Mouse (Mus musculus) midbrain, embryonic 14.5 days (tissue): Measurements from ENCODE around the gene Afap1. TPM values are rescaled to one million over a fixed set of nuclear protein-coding genes. Genes with fewer than 3 reads are reported as not detected.

Experiments
- ATAC-seq: fragments of 200-750 bp; cut with Nextera tagmentation; 2 replicates; pipeline ENCODE4 v1.8.0; 2017; ENCODE audit warnings: moderate number of reproducible peaks, moderate library complexity; ENCODE audit not compliant: low FRiP score, low TSS enrichment
- DNase-seq: peaks from one replicate; pipeline ENCODE4 v3.0.0-alpha.2; 2015
- H3K27ac ChIP-seq: fragments of 300-500 bp; sonication (generic); replicated peaks from 2 replicates; pipeline ENCODE4 v1.5.1; 2014; ENCODE audit warnings: mild to moderate bottlenecking, low read depth, low read length, moderate library complexity
- H3K27me3 ChIP-seq: fragments of 300-500 bp; sonication (generic); 2 replicates; pipeline ENCODE4 v1.6.1; 2014; ENCODE audit warnings: low read length, control low read depth, mixed read lengths; ENCODE audit not compliant: control insufficient read depth, insufficient read depth
- H3K36me3 ChIP-seq: fragments of 300-500 bp; sonication (generic); 2 replicates; pipeline ENCODE4 v1.6.1; 2014; ENCODE audit warnings: low read length, control low read depth; ENCODE audit not compliant: control insufficient read depth, insufficient read depth
- H3K4me1 ChIP-seq: fragments of 300-500 bp; sonication (generic); 2 replicates; pipeline ENCODE4 v1.6.1; 2014; ENCODE audit warnings: mild to moderate bottlenecking, antibody characterized with exemption, low read length, control low read depth; ENCODE audit not compliant: control insufficient read depth, insufficient read depth
- H3K4me2 ChIP-seq: fragments of 300-500 bp; sonication (generic); 2 replicates; pipeline ENCODE4 v1.6.1; 2014; ENCODE audit warnings: mild to moderate bottlenecking, low read length, moderate library complexity
- H3K4me3 ChIP-seq: fragments of 300-500 bp; sonication (generic); replicated peaks from 2 replicates; pipeline ENCODE4 v1.5.1; 2014; ENCODE audit warnings: low read depth, low read length
- H3K9ac ChIP-seq: fragments of 300-500 bp; sonication (generic); replicated peaks from 2 replicates; pipeline ENCODE4 v1.6.1; 2014; ENCODE audit warnings: mild to moderate bottlenecking, low read length, moderate library complexity
- H3K9me3 ChIP-seq: fragments of 300-500 bp; sonication (generic); 2 replicates; pipeline ENCODE4 v1.6.1; 2016; ENCODE audit warnings: low read length, control low read depth, mixed read lengths; ENCODE audit not compliant: control insufficient read depth
- WGBS: fragments of 180-500 bp; shearing (Covaris S2); extraction: QIAGEN DNeasy Blood & Tissue Kit; methylation state at CpG from one replicate; pipeline ENCODE4 v1.1.7; 2014; 5-methylcytosine and 5-hydroxymethylcytosine counted together
- polyA plus RNA-seq: library from polyadenylated mRNA; unstranded; fragments of >200 nt; fragmentation: Nextera tagmentation; extraction: Ambion mirVana; gene quantifications from 2 replicates; pipeline ENCODE4 v1.2.1, GENCODE M21; 2014

The Afap1 gene
- polyA plus RNA-seq, 1 experiment from 2014 or later: 81.8 TPM

- no peak overlapping the region for H3K9ac ChIP-seq
- 72% methylated on average over 10 of the region's 10 CpGs for WGBS
- DNase-seq (no peak), ATAC-seq (no peak)
- H3K9me3 ChIP-seq: no peaks in the 10 kb centered on the region
- H3K4me1 ChIP-seq: peaks cover 21% of the 10 kb centered on the region
- H3K36me3 ChIP-seq: peaks cover 13% of the 10 kb centered on the region; the same call in 1 of the 2 replicates
- no peak overlapping the region; the same call in 1 of the 2 replicates for H3K27ac ChIP-seq
- H3K27me3 ChIP-seq: no peaks in the 10 kb centered on the region
- no peak overlapping the region for H3K4me2 ChIP-seq
- H3K4me3 ChIP-seq: no peak overlapping the region
Measured at GRCm38 (mm10) chr5:35933059-35933458, 39.9 kb downstream of the Afap1 start.

- ATAC-seq (no peak), DNase-seq (no peak)
- peaks cover 13% of the 10 kb centered on the region; the same call in 1 of the 2 replicates for H3K36me3 ChIP-seq
- H3K9ac ChIP-seq: no peak overlapping the region
- peaks cover 21% of the 10 kb centered on the region for H3K4me1 ChIP-seq
- H3K9me3 ChIP-seq: no peaks in the 10 kb centered on the region
- H3K27me3 ChIP-seq: no peaks in the 10 kb centered on the region
- WGBS: 87% methylated on average over 7 of the region's 7 CpGs
- no peak overlapping the region for H3K27ac ChIP-seq
- H3K4me3 ChIP-seq: no peak overlapping the region
- no peak overlapping the region for H3K4me2 ChIP-seq
Measured at GRCm38 (mm10) chr5:35935939-35936338, 42.8 kb downstream of the Afap1 start.

GRCm38 (mm10) chr5:35938249-35939223 lies 45.4 kb downstream of the Afap1 start:
- no peak overlapping the region for H3K27ac ChIP-seq
- DNase-seq: no peak
- peaks cover 9% of the 10 kb centered on the region; the same call in 1 of the 2 replicates for H3K4me1 ChIP-seq
- no peak for ATAC-seq
- WGBS: 72% methylated on average over 10 of the region's 10 CpGs
- no peaks in the 10 kb centered on the region for H3K9me3 ChIP-seq
- H3K9ac ChIP-seq: no peak overlapping the region
- no peak overlapping the region for H3K4me3 ChIP-seq
- no peaks in the 10 kb centered on the region for H3K27me3 ChIP-seq
- H3K36me3 ChIP-seq: peaks cover 13% of the 10 kb centered on the region; the same call in 1 of the 2 replicates
- H3K4me2 ChIP-seq: no peak overlapping the region

- Histone ChIP-seq H3K27me3 (no peaks in the 10 kb centered on the region), H3K4me1 (0 out of 2 replicates have a peak, but pooled peaks cover 3% of the 10 kb centered on the region), H3K27ac (no peak overlapping the region), H3K36me3 (peaks cover 16% of the 10 kb centered on the region), H3K4me2 (no peak overlapping the region), H3K9me3 (no peaks in the 10 kb centered on the region), H3K4me3 (no peak overlapping the region), H3K9ac (no peak overlapping the region)
- DNase-seq (no peak), ATAC-seq (no peak)
- 89% methylated on average over 6 of the region's 6 CpGs for WGBS
Measured at GRCm38 (mm10) chr5:35939958-35940357, 46.8 kb downstream of the Afap1 start.

- H3K27me3 ChIP-seq: no peaks in the 10 kb centered on the region
- no peak overlapping the region for H3K9ac ChIP-seq
- no peak overlapping the region for H3K27ac ChIP-seq
- H3K4me1 ChIP-seq: no peaks in the 10 kb centered on the region
- 83% methylated on average over 5 of the region's 5 CpGs for WGBS
- DNase-seq (no peak), ATAC-seq (no peak)
- peaks cover 35% of the 10 kb centered on the region for H3K36me3 ChIP-seq
- no peaks in the 10 kb centered on the region for H3K9me3 ChIP-seq
- H3K4me3 ChIP-seq: no peak overlapping the region
- H3K4me2 ChIP-seq: no peak overlapping the region
Measured at GRCm38 (mm10) chr5:35943541-35943940, 50.4 kb downstream of the Afap1 start.

GRCm38 (mm10) chr5:35946841-35947240 lies 53.7 kb downstream of the Afap1 start:
- Histone ChIP-seq H3K9me3 (no peaks in the 10 kb centered on the region), H3K4me3 (no peak overlapping the region), H3K9ac (no peak overlapping the region), H3K4me2 (no peak overlapping the region), H3K36me3 (peaks cover 65% of the 10 kb centered on the region), H3K27ac (no peak overlapping the region), H3K4me1 (no peaks in the 10 kb centered on the region), H3K27me3 (no peaks in the 10 kb centered on the region)
- no peak for DNase-seq
- 93% methylated on average over 2 of the region's 2 CpGs for WGBS
- ATAC-seq: no peak

- no peaks in the 10 kb centered on the region for H3K9me3 ChIP-seq
- ATAC-seq (no peak), DNase-seq (no peak)
- 72% methylated on average over 4 of the region's 4 CpGs for WGBS
- no peak overlapping the region for H3K9ac ChIP-seq
- H3K4me2 ChIP-seq: no peak overlapping the region
- no peaks in the 10 kb centered on the region for H3K27me3 ChIP-seq
- H3K27ac ChIP-seq: no peak overlapping the region
- peaks cover 71% of the 10 kb centered on the region for H3K36me3 ChIP-seq
- H3K4me1 ChIP-seq: no peaks in the 10 kb centered on the region
- H3K4me3 ChIP-seq: no peak overlapping the region
Measured at GRCm38 (mm10) chr5:35947427-35947826, 54.3 kb downstream of the Afap1 start.

- DNase-seq (no peak), ATAC-seq (no peak)
- Histone ChIP-seq H3K9ac (no peak overlapping the region), H3K4me3 (no peak overlapping the region), H3K27me3 (no peaks in the 10 kb centered on the region), H3K9me3 (no peaks in the 10 kb centered on the region), H3K4me2 (no peak overlapping the region), H3K4me1 (no peaks in the 10 kb centered on the region), H3K36me3 (peaks cover 78% of the 10 kb centered on the region), H3K27ac (no peak overlapping the region)
- 82% methylated on average over 15 of the region's 15 CpGs for WGBS
Measured at GRCm38 (mm10) chr5:35948225-35948975, 55.3 kb downstream of the Afap1 start.
